Mouse (Mus musculus) cerebellum, adult 9-11 months (tissue): Measurements from ENCODE around the gene Gm17018.
"Not testable (repeated sequence)": the region's sequence is repeated elsewhere in the genome, so short reads cannot be mapped to it uniquely, and the experiment has no call there.

Experiments used
- DNase-seq: peaks from one replicate; pipeline ENCODE4 v3.0.0; 2022

Gene Gm17018

DNA sequence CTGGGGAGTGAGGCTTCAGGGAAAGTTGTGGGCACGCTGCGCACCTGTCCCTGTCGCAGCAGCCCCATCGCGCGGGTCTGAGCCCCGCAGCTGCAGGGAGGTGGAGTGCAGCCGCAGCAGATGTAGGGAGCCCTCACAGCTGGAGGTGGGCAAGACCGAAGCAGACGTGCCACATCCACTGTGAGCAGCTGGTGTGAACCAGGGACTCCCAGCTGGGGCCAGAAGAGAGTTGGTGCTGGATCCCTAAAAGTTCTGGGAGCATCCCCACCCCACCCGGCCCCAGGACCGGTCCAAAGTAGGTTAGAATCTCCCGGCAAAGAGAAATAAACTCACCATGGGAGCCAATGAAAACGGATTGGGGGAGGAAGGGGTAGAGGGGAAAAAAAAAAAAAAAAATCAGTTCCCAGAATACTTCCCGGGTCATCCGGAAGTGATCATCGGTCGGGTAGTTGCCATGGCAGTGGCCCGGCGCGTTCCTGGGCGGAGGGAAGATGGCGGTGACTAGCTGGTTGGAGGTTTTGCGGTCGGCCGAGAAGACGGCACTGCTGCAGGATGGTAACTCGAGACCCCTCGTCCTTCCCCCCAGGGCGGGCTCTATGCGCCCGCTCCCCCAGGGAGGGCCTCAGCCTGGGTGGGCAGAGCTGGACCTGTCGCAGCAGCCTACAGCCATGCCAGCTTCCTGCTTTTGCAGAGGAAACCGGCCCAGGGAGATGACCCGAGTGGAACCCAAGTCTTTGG is at the start of gene Gm17018, which contains the start of gene Poll:
Gm17018 (plus strand) TSS at position 463 of the 738 bp plus-strand sequence.
Poll (minus strand) TSS at position 379 of the 738 bp plus-strand sequence.
- DNase-seq: peak; percentile 85

DNA sequence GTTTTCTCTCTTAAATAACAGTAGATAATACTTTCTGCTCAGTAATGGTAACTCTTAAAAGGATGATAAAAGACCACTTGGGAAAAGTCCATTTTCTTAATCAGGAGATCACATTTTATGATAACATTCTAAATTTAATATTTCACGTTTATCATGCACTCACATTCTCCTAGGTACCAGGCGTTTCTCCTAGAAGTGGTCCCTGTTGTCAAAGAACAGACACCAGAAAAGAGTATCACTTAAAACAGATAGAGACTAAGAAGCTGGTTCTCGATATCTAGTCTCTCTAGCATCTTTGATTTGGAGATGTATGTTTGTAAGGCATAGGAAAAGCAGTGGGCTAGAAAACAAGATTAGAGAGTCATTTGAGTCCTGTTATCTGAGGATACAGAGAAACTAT is 49.7 kb upstream of the Gm17018 start:
- no peak for DNase-seq

DNA sequence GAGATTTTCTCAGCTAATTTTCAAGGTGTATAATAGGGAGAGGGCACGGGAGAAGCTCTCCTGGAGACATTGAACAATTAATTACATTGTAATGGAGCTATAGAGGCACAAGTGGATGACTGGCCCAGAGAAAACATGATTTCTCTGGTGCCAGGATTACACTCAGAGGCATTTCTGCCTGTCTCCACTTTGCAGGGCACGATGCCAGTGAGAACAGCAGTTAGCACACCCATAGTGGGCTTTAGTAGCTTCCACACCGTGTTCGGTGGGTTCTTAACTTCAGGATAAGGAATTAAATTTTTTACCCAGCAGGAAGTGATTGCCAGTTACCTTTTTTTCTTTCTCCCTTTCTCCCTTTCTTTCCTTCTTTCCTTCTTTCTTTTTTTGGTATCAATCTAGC is 49.0 kb upstream of the Gm17018 start:
- DNase-seq: no peak

DNA sequence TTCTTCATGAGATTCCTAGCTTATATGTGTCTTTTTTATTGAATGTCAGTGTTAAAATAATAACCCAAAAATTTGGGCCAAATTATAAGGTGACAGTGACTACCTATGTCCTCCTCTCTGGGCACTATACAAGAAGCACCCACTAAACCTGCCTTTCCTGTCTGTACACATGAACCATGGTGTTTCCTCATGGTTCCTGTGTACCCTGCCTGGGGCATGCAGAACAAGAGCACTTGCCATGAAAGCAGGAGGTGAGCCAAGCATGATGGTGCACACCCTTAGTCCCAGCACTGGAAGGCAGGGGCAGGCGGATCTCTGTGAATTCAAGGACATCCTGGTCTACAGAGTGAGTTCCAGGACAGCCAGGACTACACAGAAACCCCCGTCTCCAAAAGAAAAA is 45.1 kb upstream of the Gm17018 start:
- no peak for DNase-seq

DNA sequence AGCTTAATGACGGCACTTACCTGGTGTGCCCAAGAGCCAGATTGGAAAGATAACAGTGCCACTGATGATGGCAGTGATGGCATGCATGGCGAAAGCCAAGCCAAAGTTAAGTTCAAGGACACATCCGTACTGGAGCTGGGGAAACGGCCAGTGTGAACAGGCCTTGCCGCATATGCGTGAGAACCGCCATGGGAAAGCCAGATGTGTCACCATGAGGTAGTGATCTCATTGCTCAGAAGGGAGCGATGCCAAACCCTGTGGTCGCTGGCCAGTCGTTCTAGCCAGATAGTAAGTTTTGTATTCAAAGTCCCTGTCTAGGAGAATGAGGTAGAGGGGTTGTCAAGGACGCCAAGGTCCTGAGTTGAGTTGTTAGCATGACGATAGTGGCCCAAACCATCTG is 44.2 kb upstream of the Gm17018 start:
- no peak for DNase-seq

DNA sequence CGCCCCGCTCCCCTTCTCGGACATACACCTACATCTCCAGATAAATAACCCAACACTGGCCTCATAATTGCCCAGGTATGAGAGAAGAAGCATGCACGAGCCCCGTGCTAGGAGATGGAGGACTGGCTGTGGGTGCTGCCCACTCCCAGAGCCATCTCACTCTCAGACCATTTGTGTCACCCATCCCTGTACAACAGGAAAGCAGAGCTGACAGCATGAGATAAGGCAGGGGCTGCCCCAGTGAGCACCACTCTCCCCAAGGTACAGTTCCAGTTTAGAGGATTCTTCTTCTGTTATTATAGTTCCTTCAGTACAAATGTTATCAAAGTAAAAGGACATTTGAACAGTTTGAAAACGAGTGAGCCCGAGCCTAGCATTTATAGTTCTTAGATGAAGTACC is 33.0 kb upstream of the Gm17018 start:
- no peak for DNase-seq

DNA sequence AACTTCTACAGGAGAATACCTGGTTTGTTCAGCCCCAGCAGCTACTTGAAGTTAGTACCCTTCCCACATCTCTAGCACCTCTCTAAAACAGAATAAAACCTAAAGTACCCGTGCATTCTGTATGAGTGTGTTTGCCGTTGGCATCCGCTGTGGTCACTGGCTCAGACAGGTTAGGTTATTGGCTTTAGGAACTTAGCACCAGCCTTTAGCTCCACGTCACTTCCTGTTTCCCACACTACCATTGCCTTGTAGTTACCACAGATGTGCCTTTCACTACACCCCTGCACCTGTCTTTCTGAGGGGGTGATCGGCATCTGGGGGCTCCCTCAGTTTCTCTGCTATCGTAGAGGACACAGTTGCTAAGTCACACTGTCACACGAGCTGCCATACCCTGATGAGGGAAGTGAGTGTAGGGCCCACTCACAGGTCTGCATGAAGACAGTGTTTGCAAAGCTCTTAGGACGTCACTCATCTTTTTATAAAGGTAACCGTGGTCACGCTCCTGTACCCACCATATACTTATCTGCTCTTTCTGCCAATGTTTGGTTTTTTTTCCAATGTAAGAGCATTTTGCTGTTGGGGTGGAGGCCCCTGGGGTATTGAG is 32.4 kb upstream of the Gm17018 start:
- no peak for DNase-seq

DNA sequence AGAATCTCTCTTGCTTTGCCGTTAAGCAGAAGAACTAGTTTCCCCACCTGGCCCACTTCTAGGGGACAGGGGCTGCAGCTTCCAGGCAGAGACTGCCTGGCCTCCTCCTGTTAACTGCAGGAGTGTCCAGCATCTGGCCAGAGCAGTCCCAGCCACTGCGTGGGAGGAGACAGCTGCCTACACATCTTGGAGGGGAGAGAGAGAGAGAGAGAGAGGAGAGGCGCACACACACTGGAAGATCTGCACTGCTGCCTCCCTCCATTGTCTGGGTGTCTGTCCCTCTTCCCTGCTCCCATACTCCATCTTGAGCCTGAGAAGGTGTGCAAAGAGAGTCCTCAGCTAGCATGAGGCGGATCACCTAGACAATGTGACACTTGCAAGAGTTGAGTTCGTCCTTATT is 31.1 kb upstream of the Gm17018 start:
- DNase-seq: no peak

DNA sequence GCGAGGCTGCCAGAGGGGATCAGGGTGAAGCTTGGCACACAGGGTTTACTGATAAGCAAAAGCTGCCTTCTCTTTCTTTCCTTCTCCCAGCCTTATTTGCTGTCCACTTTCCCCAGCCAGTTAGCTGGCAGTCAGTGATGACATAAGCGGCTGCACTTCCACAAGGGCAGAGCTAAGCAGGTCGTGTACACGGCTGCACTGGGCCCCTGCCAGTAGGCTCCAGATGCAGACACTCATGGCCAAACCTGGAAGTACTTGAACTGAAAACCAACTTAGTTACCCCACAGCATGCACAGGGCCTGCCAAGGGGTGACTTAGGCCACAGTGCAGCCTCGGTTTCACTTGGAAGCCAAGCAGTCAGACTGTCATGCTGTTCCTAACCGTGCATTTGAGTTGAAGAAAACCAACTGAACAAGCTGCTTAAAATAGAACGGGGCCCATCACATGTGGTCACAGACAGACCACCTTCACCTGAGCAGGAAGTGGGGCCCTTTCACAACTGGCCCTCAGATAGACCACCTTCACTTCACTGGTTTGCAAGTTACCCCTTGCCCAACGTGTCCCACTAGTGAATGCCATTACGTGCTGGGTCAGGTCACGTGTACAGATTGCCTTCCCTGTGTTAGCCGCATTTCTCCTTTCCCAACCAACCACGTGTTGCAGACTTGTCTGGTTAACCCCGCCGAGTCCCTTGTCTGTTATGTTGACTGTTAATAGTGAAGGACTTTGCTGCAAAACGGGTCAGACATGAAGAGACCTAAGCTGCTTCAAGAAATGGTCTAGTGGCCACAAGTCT is 30.0 kb upstream of the Gm17018 start:
- no peak for DNase-seq

DNA sequence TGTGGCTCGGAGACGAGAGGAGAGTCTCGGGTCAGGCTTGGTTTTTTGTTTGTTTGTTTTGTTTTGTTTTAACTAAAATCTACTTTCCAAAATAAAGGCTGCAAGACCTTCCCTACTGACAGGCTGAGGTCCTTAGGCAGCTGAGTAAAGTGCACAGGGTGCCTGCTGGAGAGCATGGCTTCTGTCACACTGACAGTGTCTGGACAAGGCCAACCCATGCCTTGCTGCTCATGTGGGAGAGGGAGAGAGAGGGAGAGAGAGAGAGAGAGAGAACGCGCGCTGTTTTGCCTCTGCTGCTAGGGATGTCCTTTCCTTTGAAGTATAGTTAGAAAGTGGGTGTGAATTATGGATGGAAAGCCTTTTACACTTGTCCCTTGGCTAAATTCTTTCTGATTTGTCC is 28.9 kb upstream of the Gm17018 start:
- no peak for DNase-seq

DNA sequence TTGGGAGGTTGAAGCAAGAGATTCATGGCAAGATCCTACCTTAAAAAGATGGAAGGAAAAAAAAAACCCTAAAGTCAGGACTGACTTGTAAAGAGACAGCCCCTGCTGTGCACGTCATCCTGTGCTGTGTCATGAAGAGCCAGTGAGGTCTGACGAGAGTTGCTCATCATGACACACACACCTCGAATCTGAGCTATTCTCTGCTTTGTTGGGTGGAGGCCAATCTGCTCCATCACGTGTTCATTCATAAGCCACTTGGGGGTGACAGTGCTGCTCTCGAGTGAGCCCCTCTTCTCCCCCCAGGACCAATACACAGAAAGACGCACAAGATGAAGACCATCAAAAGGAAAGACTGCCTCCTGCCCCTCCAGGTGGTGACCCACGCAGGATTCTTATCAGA is 26.8 kb upstream of the Gm17018 start:
- no peak for DNase-seq

DNA sequence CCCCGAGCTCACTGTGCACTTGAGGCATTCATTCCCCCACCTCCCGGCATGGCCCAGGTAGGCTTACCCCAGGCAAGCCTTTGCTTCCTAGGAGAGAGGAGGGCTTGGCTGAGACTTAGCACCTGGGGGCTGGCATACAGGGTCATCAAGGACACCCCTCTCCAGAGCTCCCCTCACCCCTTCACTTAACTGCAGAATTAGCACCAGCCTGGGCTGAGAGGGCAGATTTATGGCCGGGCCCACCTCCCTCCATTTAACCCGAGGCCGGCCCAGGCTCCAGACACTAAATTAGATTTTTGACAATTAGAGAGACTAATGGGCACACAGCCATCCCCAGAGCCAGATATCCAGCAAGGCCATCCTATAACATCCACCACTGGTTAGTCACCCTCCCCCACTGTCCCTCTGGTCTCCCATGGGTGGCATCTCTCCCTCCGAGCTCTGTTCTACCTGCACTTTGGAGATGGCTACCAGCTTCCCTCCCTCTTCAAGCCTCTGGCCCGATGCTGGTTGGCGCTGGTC is 25.1 kb upstream of the Gm17018 start:
- DNase-seq: no peak

DNA sequence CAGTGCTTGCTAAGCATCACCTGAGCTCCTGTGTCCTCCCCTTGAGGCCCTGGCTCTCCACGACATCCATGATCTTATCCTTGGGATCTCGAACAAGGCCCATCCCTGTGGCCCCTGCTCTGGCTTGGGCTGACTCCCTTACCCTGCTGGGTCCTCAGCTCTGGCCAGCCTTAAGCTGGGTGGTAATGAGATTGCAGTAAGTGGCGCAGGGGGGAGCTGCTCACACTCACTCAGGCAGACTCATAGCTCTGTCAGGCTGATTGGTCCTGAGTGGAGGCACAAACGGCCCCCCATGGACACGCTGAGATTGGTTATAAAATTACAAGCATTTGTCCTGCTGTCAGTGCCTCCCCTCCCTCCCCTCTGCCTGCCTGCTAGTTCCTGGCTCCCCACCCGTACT is 24.5 kb upstream of the Gm17018 start:
- no peak for DNase-seq

DNA sequence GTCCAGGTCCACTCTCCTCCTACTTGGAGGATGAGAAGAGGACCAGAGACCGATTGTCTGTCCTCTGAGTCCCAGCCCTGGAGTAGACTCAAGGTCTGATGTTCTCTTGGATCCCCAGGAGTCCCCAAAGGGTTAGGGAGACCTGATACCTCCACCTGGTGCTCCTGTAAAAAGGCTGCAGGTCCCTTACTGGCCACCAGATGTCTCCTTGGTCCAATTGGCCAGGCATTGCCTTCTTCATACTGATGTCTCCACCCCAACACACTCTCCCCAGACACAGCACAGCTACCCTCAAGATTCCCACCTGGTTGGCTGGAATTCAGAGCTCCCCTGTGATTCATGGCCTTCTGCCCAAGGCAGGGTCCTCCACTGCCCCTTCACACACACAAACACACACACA is 22.9 kb upstream of the Gm17018 start:
- peak; percentile 54 for DNase-seq

DNA sequence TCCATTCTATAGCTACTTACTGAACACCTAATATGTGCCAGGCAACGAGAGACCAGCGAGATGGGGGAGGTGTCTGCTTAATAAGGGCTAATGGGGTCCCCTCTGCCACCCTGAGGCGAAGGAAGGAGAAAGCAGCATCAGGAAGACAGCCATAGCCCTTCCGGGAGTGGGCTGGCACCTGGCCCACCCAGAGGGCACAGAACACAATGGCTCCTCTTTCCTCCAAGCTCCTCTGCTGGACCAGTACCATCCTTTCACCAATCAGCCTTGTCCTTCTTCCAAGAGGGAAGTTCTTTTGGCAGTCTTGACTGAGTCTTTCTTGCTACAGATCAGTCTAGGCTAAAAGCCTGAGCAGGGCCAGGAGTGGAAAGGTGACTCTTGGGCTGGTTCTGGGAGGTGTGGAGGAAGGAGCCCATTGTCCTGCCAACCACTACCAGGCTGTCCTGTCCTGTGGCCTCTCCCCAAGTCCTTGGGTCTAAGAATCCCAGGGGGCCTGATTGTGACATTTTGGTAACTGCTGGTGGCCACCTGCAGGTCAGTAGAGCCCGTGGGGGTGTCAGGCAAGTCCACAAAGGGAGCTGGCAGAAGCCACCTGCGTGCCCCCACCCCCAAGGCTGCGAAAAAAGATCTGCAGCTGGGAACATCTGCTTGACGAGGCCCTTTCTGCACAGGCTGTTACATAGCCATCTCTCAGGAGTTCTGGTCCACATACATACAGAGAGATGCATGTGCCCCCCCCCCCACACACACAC is 19.6 kb upstream of the Gm17018 start:
- no peak for DNase-seq

DNA sequence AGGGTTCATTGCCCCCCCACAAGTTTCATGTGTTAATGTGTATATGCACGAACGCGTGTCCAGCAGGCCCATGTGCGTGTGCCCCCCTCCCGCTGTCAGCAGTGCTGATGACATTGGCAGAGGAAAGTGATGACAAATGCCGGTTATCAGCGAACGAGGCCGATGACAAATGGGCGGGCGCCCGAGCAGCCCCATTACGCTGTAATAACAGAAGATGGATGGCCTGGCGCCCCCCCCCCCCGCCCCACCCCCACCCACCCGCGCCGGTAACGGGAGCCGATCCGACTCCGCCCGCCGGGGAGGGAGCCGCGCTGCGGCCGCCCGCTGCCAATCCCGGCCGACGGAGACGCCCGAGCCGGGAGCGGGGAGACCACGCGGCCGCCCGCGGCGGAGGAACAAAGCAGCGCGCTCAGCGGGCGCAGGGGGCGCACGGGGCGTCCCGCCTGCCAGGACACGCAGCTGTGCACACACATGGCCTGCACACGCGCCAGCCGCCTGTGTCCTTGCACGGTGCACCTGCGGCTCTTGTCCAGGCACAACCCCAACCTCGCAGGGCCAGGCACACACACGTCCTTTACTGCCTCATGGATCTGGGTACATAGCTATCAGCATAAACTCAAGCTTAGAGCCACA is 18.9 kb upstream of the Gm17018 start:
- DNase-seq: peak; percentile 49

DNA sequence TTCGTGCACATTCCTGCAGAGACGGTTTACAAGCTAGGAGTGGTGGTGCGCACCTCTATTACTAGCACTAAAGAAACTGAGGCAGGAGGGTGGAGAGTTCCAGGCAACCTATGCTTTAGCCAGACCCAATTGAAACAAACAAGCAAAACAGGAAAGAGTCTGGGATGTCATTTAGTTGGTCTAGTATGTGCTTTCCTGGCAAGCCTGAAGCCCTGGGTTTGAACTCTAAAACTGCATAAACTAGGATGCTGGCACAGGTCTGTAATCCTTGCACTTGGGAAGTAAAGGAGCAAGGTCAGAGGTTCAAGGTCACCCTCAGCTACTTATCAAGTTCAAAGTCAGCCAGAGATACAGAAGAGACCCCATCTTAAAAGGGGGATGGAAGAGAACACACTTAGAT is 18.4 kb upstream of the Gm17018 start:
- DNase-seq: no peak

DNA sequence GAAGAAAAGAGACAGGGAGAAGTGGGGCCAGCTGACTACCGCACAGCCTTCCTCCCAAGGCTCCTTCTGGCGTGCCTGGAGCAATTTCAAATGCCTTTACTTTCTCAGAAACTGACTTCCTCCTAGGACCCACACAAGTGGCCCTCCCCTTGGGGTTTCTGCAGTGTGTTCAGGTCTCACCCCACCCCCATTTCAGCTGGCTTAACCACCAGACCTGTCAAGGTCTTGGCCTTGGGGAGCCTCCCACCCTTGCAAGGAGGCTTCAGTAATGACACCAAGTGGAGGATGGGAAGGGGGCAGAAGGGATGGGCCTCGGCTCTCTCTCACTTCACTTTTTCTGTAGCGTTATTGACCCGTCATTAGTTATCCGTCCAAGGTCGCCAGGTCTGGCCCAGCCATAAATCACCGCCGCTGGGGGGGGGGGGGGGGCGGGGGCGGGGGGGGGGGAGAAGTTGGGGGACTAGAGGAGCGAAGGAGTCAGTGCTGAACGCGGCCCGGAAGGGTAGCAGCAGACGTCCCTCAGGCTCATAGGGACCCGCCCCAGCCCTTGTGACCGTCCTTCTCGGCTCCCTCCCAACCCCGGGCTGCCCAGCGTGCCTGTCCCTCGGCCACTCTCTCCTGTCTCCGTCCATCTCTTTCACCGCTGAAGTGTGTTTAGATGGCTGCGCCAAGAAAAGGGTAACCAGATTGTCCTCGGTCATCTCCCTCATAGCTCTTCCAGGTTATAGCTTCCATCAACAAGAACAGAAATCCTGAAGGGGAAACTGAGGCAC is 16.1 kb upstream of the Gm17018 start:
- DNase-seq: no peak

DNA sequence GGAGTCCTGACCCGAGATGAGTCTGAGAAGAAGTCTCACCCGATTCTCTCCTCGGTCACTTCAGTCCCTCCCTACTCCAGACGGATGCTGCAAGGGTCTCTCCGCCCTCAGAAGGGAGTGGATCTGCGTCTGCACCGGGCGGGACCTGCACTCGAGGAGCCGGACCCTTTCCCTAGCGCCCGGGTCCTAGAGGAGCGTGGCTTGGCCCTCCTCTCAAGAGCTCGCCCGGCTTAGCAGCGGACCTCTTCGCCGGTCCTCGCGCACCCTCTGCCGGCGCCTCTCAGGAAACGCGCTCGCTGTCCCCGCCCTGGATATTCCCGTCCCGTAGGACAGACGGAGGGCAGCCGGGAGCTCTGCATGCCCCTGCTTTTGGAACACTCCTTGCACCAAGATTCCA is 15.5 kb upstream of the Gm17018 start:
- DNase-seq: peak; percentile 79

DNA sequence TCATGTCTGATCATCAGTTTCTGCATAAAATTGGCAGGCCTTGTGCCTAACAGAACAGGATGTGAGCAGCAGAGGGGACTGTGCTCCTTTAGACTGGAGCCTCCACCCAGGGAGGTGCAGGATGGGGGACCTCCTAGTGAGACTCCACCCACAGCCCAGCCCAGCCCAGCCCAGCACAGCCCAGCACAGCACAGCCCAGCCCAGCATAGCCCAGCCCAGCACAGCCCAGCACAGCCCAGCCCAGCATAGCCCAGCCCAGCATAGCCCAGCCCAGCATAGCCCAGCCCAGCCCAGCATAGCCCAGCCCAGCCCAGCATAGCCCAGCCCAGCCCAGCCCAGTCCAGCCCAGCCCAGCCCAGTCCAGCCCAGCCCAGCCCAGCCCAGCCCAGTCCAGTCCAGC is 12.2 kb upstream of the Gm17018 start:
- not testable (repeated sequence) for DNase-seq

DNA sequence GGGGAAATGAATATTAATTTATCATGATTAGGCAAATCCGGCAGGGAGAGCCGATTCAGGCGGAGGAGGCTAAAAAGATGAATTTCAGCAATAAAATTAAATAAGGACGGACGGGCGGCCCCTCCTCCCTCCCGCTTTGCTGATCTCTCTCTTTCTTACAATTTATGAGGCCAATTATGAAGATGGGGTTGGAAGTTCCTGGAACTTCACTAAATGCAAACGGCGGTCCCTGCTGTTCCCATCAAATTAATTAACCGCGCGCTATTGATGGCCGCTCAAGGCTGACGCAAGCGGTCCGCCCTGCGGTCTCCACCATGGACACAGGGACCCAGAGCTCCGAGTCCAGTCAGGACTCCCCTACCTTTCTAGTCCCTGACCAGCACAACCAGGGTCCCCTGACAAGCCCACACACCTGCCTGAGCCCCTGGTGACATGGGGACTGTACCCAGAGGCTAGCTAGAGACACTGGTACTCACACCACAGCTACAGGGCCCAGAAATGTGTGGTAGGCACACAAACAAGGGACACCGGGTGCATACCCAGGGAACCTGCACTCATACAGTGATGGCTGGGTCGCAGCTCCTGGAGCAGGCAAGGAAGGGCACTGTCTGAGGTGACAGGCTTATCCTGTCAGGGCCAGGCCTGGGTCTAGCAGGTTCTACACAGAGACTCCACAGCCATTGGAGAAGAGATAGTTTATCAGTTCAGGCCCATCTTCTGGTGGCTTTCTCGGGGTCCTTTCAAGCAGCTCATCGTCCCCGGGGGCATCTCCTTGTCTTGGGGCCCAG is 11.1 kb upstream of the Gm17018 start:
- no peak for DNase-seq
